11 mouse cellular contexts compared by ENCODE assay signal in the genomic region with DNA sequence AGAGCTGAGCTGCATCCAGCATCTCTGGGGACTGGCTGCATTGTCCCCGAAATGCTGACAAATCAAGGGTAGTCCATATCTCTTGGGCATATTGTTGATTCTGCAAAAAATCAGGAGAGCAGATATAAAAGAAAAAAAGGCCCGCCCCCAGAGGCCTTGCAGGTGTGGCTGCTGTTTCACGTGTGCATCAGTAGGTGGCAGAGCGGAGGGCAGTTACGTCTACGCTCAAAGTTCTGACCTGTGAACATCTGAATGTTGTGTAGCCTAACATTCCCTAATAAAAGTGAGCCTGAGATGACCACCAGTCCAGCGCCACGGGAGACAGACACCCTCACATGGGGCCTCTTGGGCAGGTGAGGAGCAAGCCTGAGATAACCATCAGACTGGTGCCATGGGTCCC. TPM values are rescaled to one million over a fixed set of nuclear protein-coding genes. Genes with fewer than 3 reads are reported as not detected.
DNase-seq lines count a peak whose midpoint lies in the region; ATAC-seq lines count a peak whose summit lies in the region.
"Had no signal": no experiment of that assay in that cellular context is flagged by ENCODE, and none has a peak within 500 bp of the region (broad histone marks: within the 10 kb centered on the region; RNA-seq: fewer than 3 reads in every experiment).

No protein-coding gene starts in this region.

- H3K36me3 ChIP-seq in limb, embryonic 11.5 days (ENCODE audit: control insufficient read depth, insufficient read depth, low read length), result peaks cover 4% of the 10 kb centered on the region; the same call in 1 of the 2 replicates
- peaks cover 27% of the 10 kb centered on the region for H3K36me3 ChIP-seq in limb, embryonic 10.5 days

- H3K9me3 ChIP-seq in limb, embryonic 11.5 days (ENCODE audit: control insufficient read depth, low read length), result no peaks in the 10 kb centered on the region
- no peaks in the 10 kb centered on the region for H3K9me3 ChIP-seq in limb, embryonic 10.5 days (replicated peaks)
- H3K9me3 ChIP-seq: heart, embryonic 13.5 days; intestine, embryonic 15.5 days had no signal

- H3K4me3 ChIP-seq in limb, embryonic 11.5 days (ENCODE audit: low read depth, low read length), result no peak overlapping the region
- H3K4me3 ChIP-seq in limb, embryonic 10.5 days, result no peak overlapping the region
- H3K4me3 ChIP-seq: heart, embryonic 13.5 days; intestine, embryonic 15.5 days had no signal

- H3K27ac ChIP-seq in limb, embryonic 11.5 days (replicated peaks; ENCODE audit: low read depth, low read length), result no peak overlapping the region
- no peak overlapping the region for H3K27ac ChIP-seq in limb, embryonic 10.5 days
- H3K27ac ChIP-seq: heart, embryonic 13.5 days; intestine, embryonic 15.5 days had no signal

- no peak overlapping the region for H3K9ac ChIP-seq in limb, embryonic 11.5 days (ENCODE audit: low read length)
- H3K9ac ChIP-seq: heart, embryonic 13.5 days; intestine, embryonic 15.5 days had no signal

- no peaks in the 10 kb centered on the region for H3K4me1 ChIP-seq in limb, embryonic 11.5 days (ENCODE audit: control insufficient read depth, insufficient read depth, low read length)
- peaks cover 15% of the 10 kb centered on the region for H3K4me1 ChIP-seq in limb, embryonic 10.5 days

- H3K27me3 ChIP-seq in limb, embryonic 11.5 days (ENCODE audit: control insufficient read depth, insufficient read depth, low read length), result no peaks in the 10 kb centered on the region
- H3K27me3 ChIP-seq in limb, embryonic 10.5 days (ENCODE audit: low read depth, poor library complexity, severe bottlenecking), result peaks cover 30% of the 10 kb centered on the region
- H3K27me3 ChIP-seq: intestine, embryonic 15.5 days had no signal

- DNase-seq in limb, embryonic 11.5 days (ENCODE audit: low spot score), result peak; percentile 33
- no peak for DNase-seq in limb, embryonic 10.5 days (ENCODE audit: low spot score)
- peak; percentile 25 to 39 for DNase-seq in B cell, adult 2 months
- peak; percentile 51 for DNase-seq in ES-CJ7 (ENCODE audit: low read depth, low spot score)
- DNase-seq in MN1 (ENCODE audit: low spot score), result no peak
- no peak for DNase-seq in kidney, postnatal 14 days
- DNase-seq: cerebellum, postnatal 14 days; right cerebral cortex, postnatal 14 days had no signal

- 44% methylated on average over 8 of the region's 8 CpGs for WGBS in limb, embryonic 11.5 days
- 35% methylated on average over 8 of the region's 8 CpGs for WGBS in limb, embryonic 10.5 days

- 0 out of 2 replicates have a peak, but pooled peaks have one; percentile 19 for ATAC-seq in limb, embryonic 11.5 days (ENCODE audit: insufficient number of reproducible peaks, low FRiP score, low TSS enrichment, low read depth)
- ATAC-seq in megakaryocyte progenitor cell, adult 5-6 weeks (replicated peaks; ENCODE audit: poor library complexity), result peak; percentile 48
- ATAC-seq: intestine, embryonic 15.5 days had no signal

- H3K4me2 ChIP-seq in limb, embryonic 11.5 days (ENCODE audit: low read depth, severe bottlenecking), result no peak overlapping the region
- H3K4me2 ChIP-seq: heart, embryonic 13.5 days; intestine, embryonic 15.5 days had no signal

RNA-seq across cellular contexts. Expression of gene 2410131K14Rik, which starts 21.3 kb away (rescaled TPM):
- 12.5 and 13.8 TPM in 2 replicates for polyA plus RNA-seq in limb, embryonic 11.5 days (2014; fragmentation: Nextera tagmentation; extraction: Ambion mirVana)
- polyA plus RNA-seq in limb, embryonic 10.5 days (2016; fragmentation: Nextera tagmentation; extraction: Ambion mirVana), result 13.7 and 14.3 TPM in 2 replicates
- total RNA-seq in megakaryocyte progenitor cell, adult 5-6 weeks (2015), result 1.4 and 1.6 TPM in 2 replicates
- 1.6 and 2.6 TPM in 2 replicates for total RNA-seq in megakaryocyte progenitor cell, adult 5-6 weeks (2017)

RNA-seq across cellular contexts. Expression of gene Rnft2, which starts 21.4 kb away (rescaled TPM):
- 4.0 and 5.3 TPM in 2 replicates for polyA plus RNA-seq in limb, embryonic 11.5 days (2014; fragmentation: Nextera tagmentation; extraction: Ambion mirVana)
- 4.9 and 5.5 TPM in 2 replicates for polyA plus RNA-seq in limb, embryonic 10.5 days (2016; fragmentation: Nextera tagmentation; extraction: Ambion mirVana)
- total RNA-seq in megakaryocyte progenitor cell, adult 5-6 weeks (2015), result 1.2 TPM in 1 of 2 replicates, not detected in the other
- total RNA-seq in megakaryocyte progenitor cell, adult 5-6 weeks (2017), result 0.84 TPM in 1 of 2 replicates, not detected in the other

Comparison
In these comparisons a context has a peak if more than half of its experiments do, and no peak if none do; other contexts are left out.
1. DNase-seq: peak in limb, embryonic 11.5 days (single experiment), B cell, adult 2 months (2 of 2) and ES-CJ7 (single experiment); none in limb, embryonic 10.5 days (single experiment), MN1 (single experiment) and kidney, postnatal 14 days (single experiment).